Mouse (Mus musculus): Measurements from ENCODE around the gene Arid1b.

DNA sequence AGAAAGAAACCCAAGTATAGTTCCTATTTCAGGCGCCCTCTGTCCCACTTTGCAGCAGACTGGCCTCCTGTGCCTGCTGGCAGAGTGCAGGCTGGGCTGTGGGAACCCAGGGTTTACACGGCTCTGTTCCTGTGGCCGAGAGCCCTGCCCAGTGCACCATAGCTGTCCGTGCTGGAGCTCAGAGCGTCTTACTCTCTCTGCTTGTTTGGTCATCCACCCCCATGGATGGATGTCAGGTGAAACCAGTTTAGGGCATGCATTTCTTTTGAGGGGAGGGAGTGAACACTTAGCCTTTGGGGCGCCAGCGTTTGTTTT, 301.8 kb downstream of the Arid1b start:
- TF ChIP-seq POU5F1 (IDR thresholded peaks at IDR 0.05; ENCODE audit: borderline replicate concordance, low read length) (no peak), CTCF (conservative IDR thresholded peaks at IDR 0.05; ENCODE audit: low read length) (no peak)

Measured in E14TG2a.4 (cell line).